Mouse (Mus musculus): Measurements from ENCODE around the gene Synj2bp.
"Not testable (repeated sequence)": the region's sequence is repeated elsewhere in the genome, so short reads cannot be mapped to it uniquely, and the experiment has no call there.

Synj2bp gene

GRCm38 (mm10) chr12:81532316-81533028, at the start of gene Synj2bp, which contains the start of gene Gm20498:
Gene Synj2bp, minus strand, starts transcription at chr12:81532911.
Gene Gm20498, minus strand, starts transcription at chr12:81532905.
- peak; percentile 58 for DNase-seq (ENCODE audit: extremely low spot score, low read depth, low spot score)

- no peak for DNase-seq (ENCODE audit: extremely low spot score, low read depth, low spot score)
Measured at GRCm38 (mm10) chr12:81568374-81568773, 35.7 kb upstream of the Synj2bp start, which contains the start of gene Adam21. Gene Adam21, minus strand, starts transcription at chr12:81568474.

GRCm38 (mm10) chr12:81567931-81568330, 35.2 kb upstream of the Synj2bp start:
- DNase-seq (ENCODE audit: extremely low spot score, low read depth, low spot score), result no peak

GRCm38 (mm10) chr12:81564173-81564572, 31.5 kb upstream of the Synj2bp start:
- no peak for DNase-seq (ENCODE audit: extremely low spot score, low read depth, low spot score)

GRCm38 (mm10) chr12:81549286-81549685, 16.6 kb upstream of the Synj2bp start:
- DNase-seq (ENCODE audit: extremely low spot score, low read depth, low spot score), result no peak

GRCm38 (mm10) chr12:81547163-81547562, 14.5 kb upstream of the Synj2bp start:
- DNase-seq (ENCODE audit: extremely low spot score, low read depth, low spot score), result no peak

- DNase-seq (ENCODE audit: extremely low spot score, low read depth, low spot score), result no peak
Measured at GRCm38 (mm10) chr12:81533029-81533419, 313 bp upstream of the Synj2bp start.

GRCm38 (mm10) chr12:81530587-81530986, 2.1 kb downstream of the Synj2bp start:
- DNase-seq (ENCODE audit: extremely low spot score, low read depth, low spot score), result not testable (repeated sequence)

- not testable (repeated sequence) for DNase-seq (ENCODE audit: extremely low spot score, low read depth, low spot score)
Measured at GRCm38 (mm10) chr12:81496906-81497305, 35.8 kb downstream of the Synj2bp start.

- DNase-seq (ENCODE audit: extremely low spot score, low read depth, low spot score), result no peak
Measured at GRCm38 (mm10) chr12:81490491-81490890, 42.2 kb downstream of the Synj2bp start.

- DNase-seq (ENCODE audit: extremely low spot score, low read depth, low spot score), result no peak
Measured at GRCm38 (mm10) chr12:81485311-81485710, 47.4 kb downstream of the Synj2bp start.

- peak; percentile 24 for DNase-seq (ENCODE audit: extremely low spot score, low read depth, low spot score)
Measured at GRCm38 (mm10) chr12:81484727-81485191, 48.0 kb downstream of the Synj2bp start, which contains the start of gene Cox16. Gene Cox16, minus strand, starts transcription at chr12:81485127.

- no peak for DNase-seq (ENCODE audit: extremely low spot score, low read depth, low spot score)
Measured at GRCm38 (mm10) chr12:81484212-81484611, 48.5 kb downstream of the Synj2bp start.

GRCm38 (mm10) chr12:81483656-81484055, 49.1 kb downstream of the Synj2bp start:
- peak; percentile 41 for DNase-seq (ENCODE audit: extremely low spot score, low read depth, low spot score)

GRCm38 (mm10) chr12:81459051-81459450, 73.7 kb downstream of the Synj2bp start:
- DNase-seq (ENCODE audit: extremely low spot score, low read depth, low spot score), result not testable (repeated sequence)

Measured in hindlimb bud, embryonic 11.5 days (tissue).